Mouse (Mus musculus) heart, adult 2 months (tissue): ENCODE results near the gene Dph7.

Experiments
- CTCF ChIP-seq: fragments of 200-600 bp; IDR thresholded peaks from 2 replicates; pipeline ENCODE4 v1.8.1; 2022; ENCODE audit warnings: antibody characterized with exemption, mild to moderate bottlenecking, moderate library complexity
- EP300 ChIP-seq: fragments of 200-500 bp; IDR thresholded peaks from 2 replicates; pipeline ENCODE4 v1.6.1; 2011; ENCODE audit warnings: low read depth, low read length, control low read depth; ENCODE audit not compliant: insufficient read depth
- POLR2A ChIP-seq: fragments of 200-500 bp; IDR thresholded peaks from 2 replicates; pipeline ENCODE4 v1.6.1; 2011; ENCODE audit warnings: mild to moderate bottlenecking, low read depth, low read length, control low read depth; ENCODE audit not compliant: insufficient read depth

- no peak for TF ChIP-seq EP300
- no peak for TF ChIP-seq POLR2A
- no peak for TF ChIP-seq CTCF
Measured at GRCm38 (mm10) chr2:25006767-25007166, 44.6 kb downstream of the Dph7 start.
